ENCODE assay signal across 10 mouse cellular contexts in the genomic region with DNA sequence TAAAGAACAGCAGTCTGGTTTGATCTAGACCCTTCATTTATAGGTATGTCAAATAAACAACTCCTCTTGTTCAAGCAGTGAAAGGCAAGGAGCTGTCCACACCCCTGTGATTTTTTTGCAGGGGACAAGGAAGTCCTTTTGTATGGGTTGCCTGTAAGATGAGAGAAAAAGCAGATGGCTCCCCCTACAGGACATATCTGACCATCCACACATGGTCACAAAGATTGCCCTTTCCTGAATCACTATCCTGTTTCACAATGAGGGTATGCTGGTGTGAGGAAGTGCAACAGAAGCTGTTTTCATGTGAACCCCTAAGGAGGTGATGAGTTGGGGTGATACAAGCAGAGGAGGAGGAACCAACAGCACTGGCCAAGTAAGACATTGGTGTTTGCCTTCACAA.
DNase-seq lines count a peak whose midpoint lies in the region; ATAC-seq and TF ChIP-seq lines count a peak whose summit lies in the region.
"Had no signal": no experiment of that assay in that cellular context is flagged by ENCODE, and none has a peak within 500 bp of the region (broad histone marks: within the 10 kb centered on the region; RNA-seq: fewer than 3 reads in every experiment).

No protein-coding gene starts in this region.

- no peaks in the 10 kb centered on the region for H3K36me3 ChIP-seq in liver, postnatal 0 days (replicated peaks; ENCODE audit: insufficient read depth, low read length)
- no peaks in the 10 kb centered on the region for H3K36me3 ChIP-seq in liver, embryonic 11.5 days (ENCODE audit: control insufficient read depth, insufficient read depth, low read length)
- H3K36me3 ChIP-seq: hindbrain, embryonic 15.5 days; lung, embryonic 15.5 days had no signal

- TF ChIP-seq EP300 in liver, postnatal 0 days (IDR thresholded peaks at IDR 0.05; ENCODE audit: low read depth), result no peak

- no peak overlapping the region for H3K4me3 ChIP-seq in liver, postnatal 0 days (ENCODE audit: low read depth, low read length)
- no peak overlapping the region for H3K4me3 ChIP-seq in liver, embryonic 11.5 days (ENCODE audit: low read depth, low read length)
- H3K4me3 ChIP-seq: hindbrain, embryonic 15.5 days; lung, embryonic 15.5 days had no signal

- no peak overlapping the region for H3K4me2 ChIP-seq in liver, postnatal 0 days (ENCODE audit: low read depth, low read length)
- H3K4me2 ChIP-seq in liver, embryonic 11.5 days, result no peak overlapping the region
- H3K4me2 ChIP-seq: hindbrain, embryonic 15.5 days; lung, embryonic 15.5 days had no signal

- TF ChIP-seq CTCF in liver, postnatal 0 days (IDR thresholded peaks at IDR 0.05; ENCODE audit: low read depth), result peak; percentile 47

- peak; percentile 7 for DNase-seq in heart, postnatal 4 days
- no peak for DNase-seq in heart, adult 11 months
- DNase-seq in liver, postnatal 0 days, result no peak
- DNase-seq in liver, embryonic 11.5 days (ENCODE audit: low spot score), result no peak
- DNase-seq in ZHBTc4 (ENCODE audit: low read depth, low spot score) (peak; percentile 58), MN1 (ENCODE audit: low spot score) (no peak)
- peak; percentile 3 for DNase-seq in forelimb bud, embryonic 11.5 days (ENCODE audit: low read depth, low spot score)
- DNase-seq in cerebellum, adult 9-11 months, result no peak

- no peak for ATAC-seq in liver, postnatal 0 days
- no peak for ATAC-seq in liver, embryonic 11.5 days (replicated peaks; ENCODE audit: low FRiP score)

- no peaks in the 10 kb centered on the region for H3K9me3 ChIP-seq in liver, postnatal 0 days (ENCODE audit: low read length)
- no peaks in the 10 kb centered on the region for H3K9me3 ChIP-seq in liver, embryonic 11.5 days (ENCODE audit: control insufficient read depth, low read length)
- H3K9me3 ChIP-seq: hindbrain, embryonic 15.5 days; lung, embryonic 15.5 days had no signal

- no peak overlapping the region for H3K27ac ChIP-seq in liver, postnatal 0 days (ENCODE audit: low read depth)
- H3K27ac ChIP-seq in liver, embryonic 11.5 days (ENCODE audit: low read depth, low read length), result no peak overlapping the region
- H3K27ac ChIP-seq: hindbrain, embryonic 15.5 days; lung, embryonic 15.5 days had no signal

- no peak overlapping the region for H3K9ac ChIP-seq in liver, postnatal 0 days (replicated peaks)
- H3K9ac ChIP-seq in liver, embryonic 11.5 days (ENCODE audit: low read depth, low read length), result no peak overlapping the region
- H3K9ac ChIP-seq: hindbrain, embryonic 15.5 days; lung, embryonic 15.5 days had no signal

- H3K27me3 ChIP-seq in liver, postnatal 0 days (ENCODE audit: insufficient read depth, low read length), result no peaks in the 10 kb centered on the region
- H3K27me3 ChIP-seq in liver, embryonic 11.5 days (replicated peaks; ENCODE audit: control insufficient read depth, insufficient read depth, low read length), result no peaks in the 10 kb centered on the region
- H3K27me3 ChIP-seq: hindbrain, embryonic 15.5 days; lung, embryonic 15.5 days had no signal

- no peaks in the 10 kb centered on the region for H3K4me1 ChIP-seq in liver, postnatal 0 days (ENCODE audit: insufficient read depth)
- no peaks in the 10 kb centered on the region for H3K4me1 ChIP-seq in liver, embryonic 11.5 days (replicated peaks; ENCODE audit: control insufficient read depth, insufficient read depth, low read length)
- H3K4me1 ChIP-seq: hindbrain, embryonic 15.5 days; lung, embryonic 15.5 days had no signal

Comparison
In these comparisons a context has a peak if more than half of its experiments do, and no peak if none do; other contexts are left out.
1. DNase-seq: peak in heart, postnatal 4 days (single experiment), ZHBTc4 (single experiment) and forelimb bud, embryonic 11.5 days (single experiment); none in heart, adult 11 months (single experiment), liver, postnatal 0 days (single experiment), liver, embryonic 11.5 days (single experiment), MN1 (single experiment) and cerebellum, adult 9-11 months (single experiment).